Mouse (Mus musculus) left cerebral cortex, postnatal 25 days (tissue): ENCODE results near the gene Cyp2j5. TPM values are rescaled to one million over a fixed set of nuclear protein-coding genes. Genes with fewer than 3 reads are reported as not detected.

ENCODE experiments used
- total RNA-seq, 2 experiments: library from RNA; stranded (reverse); gene quantifications; 2 replicates each; pipeline ENCODE4 v1.2.3; 2021

Gene Cyp2j5
- total RNA-seq, 2 experiments from 2014 or later: not detected

Other genes with a start within 250 kb of the Cyp2j5 start
- gene Cyp2j8, start 156.8 kb downstream of the Cyp2j5 start, total RNA-seq: not detected
- gene Cyp2j6, start 110.5 kb downstream of the Cyp2j5 start, total RNA-seq: 10 to 100 TPM; 14.9 to 15.3 TPM
- gene Cyp2j9, start 72.6 kb downstream of the Cyp2j5 start, total RNA-seq: 10 to 100 TPM; 24.1 to 25.2 TPM
- not detected for gene Gm12695, start 121.0 kb upstream of the Cyp2j5 start, total RNA-seq